Mouse (Mus musculus) stomach, embryonic 15.5 days (tissue): ENCODE measurements at regions not wholly inside any gene's neighbourhood (a gene's known extent, or its start where the extent isn't known, plus 50 kb on each side); places are given as distances from the start of the nearest gene placed in this dataset.

Source experiments
- ATAC-seq: fragments of 200-750 bp; cut with Nextera tagmentation; 2 replicates; pipeline ENCODE4 v1.8.0; 2017; ENCODE audit warnings: low read depth, moderate number of reproducible peaks, moderate TSS enrichment; ENCODE audit not compliant: insufficient read depth, low FRiP score
- H3K27ac ChIP-seq: fragments of 300-500 bp; sonication (generic); 2 replicates; pipeline ENCODE4 v1.5.1; 2015; ENCODE audit warnings: mild to moderate bottlenecking, inconsistent platforms
- H3K27me3 ChIP-seq: fragments of 300-500 bp; sonication (generic); replicated peaks from 2 replicates; pipeline ENCODE4 v1.6.1; 2015; ENCODE audit warnings: inconsistent platforms
- H3K36me3 ChIP-seq: fragments of 300-500 bp; sonication (generic); 2 replicates; pipeline ENCODE4 v1.6.1; 2015; ENCODE audit warnings: inconsistent platforms
- H3K4me1 ChIP-seq: fragments of 300-500 bp; sonication (generic); 2 replicates; pipeline ENCODE4 v1.6.1; 2015; ENCODE audit warnings: inconsistent platforms
- H3K4me2 ChIP-seq: fragments of 300-500 bp; sonication (generic); 2 replicates; pipeline ENCODE4 v1.6.1; 2015; ENCODE audit warnings: mild to moderate bottlenecking, inconsistent platforms
- H3K4me3 ChIP-seq: fragments of 300-500 bp; sonication (generic); replicated peaks from 2 replicates; pipeline ENCODE4 v1.5.1; 2015; ENCODE audit warnings: inconsistent platforms
- H3K9ac ChIP-seq: fragments of 300-500 bp; sonication (generic); 2 replicates; pipeline ENCODE4 v1.6.1; 2015; ENCODE audit warnings: inconsistent platforms
- H3K9me3 ChIP-seq: fragments of 300-500 bp; sonication (generic); 2 replicates; pipeline ENCODE4 v1.6.1; 2016; ENCODE audit warnings: inconsistent platforms
- WGBS: fragments of 180-500 bp; shearing (Covaris S2); methylation state at CpG from one replicate; pipeline ENCODE4 v1.1.7; 2015; 5-methylcytosine and 5-hydroxymethylcytosine counted together

- no peak for ATAC-seq
Measured at GRCm38 (mm10) chr1:61289552-61289951, 311.8 kb downstream of the Icos start.

GRCm38 (mm10) chr1:61293106-61293505, 315.4 kb downstream of the Icos start:
- no peak overlapping the region for H3K4me3 ChIP-seq
- H3K27me3 ChIP-seq: no peaks in the 10 kb centered on the region
- no peaks in the 10 kb centered on the region for H3K9me3 ChIP-seq
- H3K36me3 ChIP-seq: no peaks in the 10 kb centered on the region
- ATAC-seq: no peak
- no peak overlapping the region for H3K27ac ChIP-seq
- WGBS: 65% methylated on average over 5 of the region's 5 CpGs
- H3K9ac ChIP-seq: no peak overlapping the region
- no peaks in the 10 kb centered on the region for H3K4me1 ChIP-seq
- no peak overlapping the region for H3K4me2 ChIP-seq

More at GRCm38 (mm10) chr1:61289552-61289951, 311.8 kb downstream of the Icos start:
- H3K4me1 ChIP-seq: no peaks in the 10 kb centered on the region
- no peak overlapping the region for H3K4me2 ChIP-seq
- 64% methylated on average over 4 of the region's 4 CpGs for WGBS
- no peak overlapping the region for H3K27ac ChIP-seq
- H3K36me3 ChIP-seq: no peaks in the 10 kb centered on the region
- no peaks in the 10 kb centered on the region for H3K9me3 ChIP-seq
- no peaks in the 10 kb centered on the region for H3K27me3 ChIP-seq
- H3K9ac ChIP-seq: no peak overlapping the region
- no peak overlapping the region for H3K4me3 ChIP-seq

- Histone ChIP-seq H3K4me2 (no peak overlapping the region), H3K27me3 (no peaks in the 10 kb centered on the region), H3K4me1 (no peaks in the 10 kb centered on the region), H3K9ac (no peak overlapping the region), H3K9me3 (no peaks in the 10 kb centered on the region), H3K36me3 (no peaks in the 10 kb centered on the region), H3K4me3 (no peak overlapping the region), H3K27ac (no peak overlapping the region)
- WGBS: 73% methylated on average over 3 of the region's 3 CpGs
- no peak for ATAC-seq
Measured at GRCm38 (mm10) chr1:61295219-61295618, 317.5 kb downstream of the Icos start.

GRCm38 (mm10) chr1:61296831-61297230, 319.1 kb downstream of the Icos start:
- H3K27ac ChIP-seq: no peak overlapping the region
- no peak for ATAC-seq
- WGBS: 58% methylated on average over 4 of the region's 4 CpGs

GRCm38 (mm10) chr1:61297361-61297760, 319.6 kb downstream of the Icos start:
- Histone ChIP-seq H3K9me3 (no peaks in the 10 kb centered on the region), H3K27ac (no peak overlapping the region), H3K9ac (no peak overlapping the region), H3K4me2 (no peak overlapping the region), H3K4me3 (no peak overlapping the region), H3K4me1 (no peaks in the 10 kb centered on the region), H3K36me3 (no peaks in the 10 kb centered on the region), H3K27me3 (no peaks in the 10 kb centered on the region)
- WGBS: 76% methylated on average over 3 of the region's 3 CpGs
- ATAC-seq: no peak

More at GRCm38 (mm10) chr1:61296831-61297230, 319.1 kb downstream of the Icos start:
- Histone ChIP-seq H3K4me3 (no peak overlapping the region), H3K27me3 (no peaks in the 10 kb centered on the region), H3K9ac (no peak overlapping the region), H3K9me3 (no peaks in the 10 kb centered on the region), H3K4me1 (no peaks in the 10 kb centered on the region), H3K36me3 (no peaks in the 10 kb centered on the region), H3K4me2 (no peak overlapping the region)

- H3K27me3 ChIP-seq: no peaks in the 10 kb centered on the region
- ATAC-seq: no peak; the same call in 1 of the 2 replicates
- WGBS: 19% methylated on average over 3 of the region's 3 CpGs
- H3K9ac ChIP-seq: no peak overlapping the region
- no peak overlapping the region for H3K4me2 ChIP-seq
- no peaks in the 10 kb centered on the region for H3K36me3 ChIP-seq
- H3K4me3 ChIP-seq: no peak overlapping the region
- peak overlapping the region; percentile 67 for H3K27ac ChIP-seq
- no peaks in the 10 kb centered on the region for H3K4me1 ChIP-seq
- H3K9me3 ChIP-seq: no peaks in the 10 kb centered on the region
Measured at GRCm38 (mm10) chr1:61298064-61298463, 320.3 kb downstream of the Icos start.

GRCm38 (mm10) chr1:61298779-61299178, 321.1 kb downstream of the Icos start:
- Histone ChIP-seq H3K9ac (no peak overlapping the region), H3K27ac (no peak overlapping the region), H3K9me3 (no peaks in the 10 kb centered on the region), H3K4me2 (no peak overlapping the region), H3K36me3 (no peaks in the 10 kb centered on the region), H3K4me3 (no peak overlapping the region), H3K27me3 (no peaks in the 10 kb centered on the region), H3K4me1 (no peaks in the 10 kb centered on the region)
- 83% methylated on average over 6 of the region's 6 CpGs for WGBS
- no peak for ATAC-seq

GRCm38 (mm10) chr1:61300491-61300890, 322.8 kb downstream of the Icos start:
- H3K4me1 ChIP-seq: no peaks in the 10 kb centered on the region
- no peak for ATAC-seq
- no peak overlapping the region for H3K4me3 ChIP-seq
- no peak overlapping the region for H3K4me2 ChIP-seq
- H3K9me3 ChIP-seq: no peaks in the 10 kb centered on the region
- no peak overlapping the region for H3K9ac ChIP-seq
- WGBS: 63% methylated on average over 4 of the region's 4 CpGs
- no peak overlapping the region for H3K27ac ChIP-seq
- H3K36me3 ChIP-seq: no peaks in the 10 kb centered on the region
- no peaks in the 10 kb centered on the region for H3K27me3 ChIP-seq

GRCm38 (mm10) chr1:61301041-61302030, 323.6 kb downstream of the Icos start:
- Histone ChIP-seq H3K9me3 (no peaks in the 10 kb centered on the region), H3K4me1 (no peaks in the 10 kb centered on the region), H3K9ac (no peak overlapping the region), H3K4me2 (no peak overlapping the region), H3K4me3 (no peak overlapping the region), H3K27ac (no peak overlapping the region), H3K36me3 (no peaks in the 10 kb centered on the region), H3K27me3 (no peaks in the 10 kb centered on the region)
- no peak for ATAC-seq
- 67% methylated on average over 24 of the region's 24 CpGs for WGBS

- H3K4me1 ChIP-seq: no peaks in the 10 kb centered on the region
- no peak overlapping the region for H3K4me3 ChIP-seq
- 71% methylated on average over 8 of the region's 8 CpGs for WGBS
- no peak overlapping the region for H3K4me2 ChIP-seq
- H3K9ac ChIP-seq: no peak overlapping the region
- no peaks in the 10 kb centered on the region for H3K27me3 ChIP-seq
- no peak overlapping the region for H3K27ac ChIP-seq
- H3K9me3 ChIP-seq: no peaks in the 10 kb centered on the region
- ATAC-seq: no peak
- no peaks in the 10 kb centered on the region for H3K36me3 ChIP-seq
Measured at GRCm38 (mm10) chr1:61302570-61303071, 324.9 kb downstream of the Icos start.

- Histone ChIP-seq H3K9me3 (no peaks in the 10 kb centered on the region), H3K4me1 (no peaks in the 10 kb centered on the region), H3K9ac (no peak overlapping the region), H3K4me3 (no peak overlapping the region), H3K27ac (no peak overlapping the region), H3K27me3 (no peaks in the 10 kb centered on the region), H3K4me2 (no peak overlapping the region), H3K36me3 (no peaks in the 10 kb centered on the region)
- WGBS: 86% methylated on average over 8 of the region's 8 CpGs
- ATAC-seq: no peak
Measured at GRCm38 (mm10) chr1:61306296-61306695, 328.6 kb downstream of the Icos start.

- Histone ChIP-seq H3K36me3 (no peaks in the 10 kb centered on the region), H3K9ac (no peak overlapping the region), H3K27ac (no peak overlapping the region), H3K4me1 (no peaks in the 10 kb centered on the region), H3K4me3 (no peak overlapping the region), H3K27me3 (no peaks in the 10 kb centered on the region), H3K4me2 (no peak overlapping the region), H3K9me3 (no peaks in the 10 kb centered on the region)
- 66% methylated on average over 1 of the region's 1 CpGs for WGBS
- no peak for ATAC-seq
Measured at GRCm38 (mm10) chr1:61309563-61309962, 329.1 kb upstream of the Pard3b start.
